Mouse (Mus musculus) C2C12 (cell line): ENCODE data around the gene Trio.

Source experiments
- CTCF ChIP-seq: IDR thresholded peaks from one replicate; pipeline ENCODE4 v1.5.1; 2011; ENCODE audit not compliant: control insufficient read depth, insufficient read depth, insufficient read length
- MYOD1 ChIP-seq: IDR thresholded peaks from one replicate; pipeline ENCODE4 v1.6.1; 2011; ENCODE audit warnings: low read depth; ENCODE audit not compliant: control insufficient read depth, insufficient read length
- MYOG ChIP-seq: IDR thresholded peaks from one replicate; pipeline ENCODE4 v1.6.1; 2011; ENCODE audit not compliant: control insufficient read depth, insufficient read length; ENCODE audit errors: extremely low read depth
- USF1 ChIP-seq: IDR thresholded peaks from one replicate; pipeline ENCODE4 v1.6.1; 2011; ENCODE audit warnings: low read depth, mild to moderate bottlenecking, control low read depth, moderate library complexity

DNA sequence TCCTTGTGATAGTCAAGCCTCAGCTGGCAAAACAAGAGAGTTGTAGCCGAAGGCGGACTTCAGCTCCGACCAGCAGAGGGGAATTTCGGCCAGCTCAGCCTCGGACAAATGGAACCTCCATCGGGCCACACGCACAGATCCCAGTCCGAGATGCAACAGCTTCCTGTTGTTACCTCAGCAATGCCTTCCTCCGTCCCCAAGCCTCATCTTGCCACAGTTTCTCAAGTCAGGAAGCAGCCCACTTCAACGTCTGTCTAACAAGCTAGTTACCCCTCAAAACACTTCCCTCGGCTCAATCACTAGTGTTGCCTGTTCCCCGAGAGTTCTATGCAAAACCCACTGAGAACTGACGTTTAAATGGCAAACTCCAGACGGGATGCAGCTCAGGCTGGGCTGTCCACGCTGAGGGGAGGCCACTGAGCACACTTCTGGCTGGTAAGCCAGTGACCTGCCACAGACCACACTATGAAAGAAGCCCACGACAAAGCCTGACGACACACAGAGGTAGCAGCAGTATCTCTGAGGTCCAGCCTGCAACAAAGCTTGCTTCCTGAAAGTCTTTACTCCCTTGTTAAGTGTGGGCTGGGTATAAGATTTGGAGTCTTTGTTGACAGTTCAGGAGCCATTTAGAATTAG, 34.5 kb downstream of the Trio start:
- TF ChIP-seq MYOD1 = no peak
- TF ChIP-seq CTCF = no peak
- no peak for TF ChIP-seq USF1
- TF ChIP-seq MYOG = no peak
